Mouse (Mus musculus): Measurements from ENCODE around the gene Tmem120b. TPM values are rescaled to one million over a fixed set of nuclear protein-coding genes. Genes with fewer than 3 reads are reported as not detected.

The Tmem120b gene
- polyA plus RNA-seq, 1 experiment = 10.4 TPM

DNA sequence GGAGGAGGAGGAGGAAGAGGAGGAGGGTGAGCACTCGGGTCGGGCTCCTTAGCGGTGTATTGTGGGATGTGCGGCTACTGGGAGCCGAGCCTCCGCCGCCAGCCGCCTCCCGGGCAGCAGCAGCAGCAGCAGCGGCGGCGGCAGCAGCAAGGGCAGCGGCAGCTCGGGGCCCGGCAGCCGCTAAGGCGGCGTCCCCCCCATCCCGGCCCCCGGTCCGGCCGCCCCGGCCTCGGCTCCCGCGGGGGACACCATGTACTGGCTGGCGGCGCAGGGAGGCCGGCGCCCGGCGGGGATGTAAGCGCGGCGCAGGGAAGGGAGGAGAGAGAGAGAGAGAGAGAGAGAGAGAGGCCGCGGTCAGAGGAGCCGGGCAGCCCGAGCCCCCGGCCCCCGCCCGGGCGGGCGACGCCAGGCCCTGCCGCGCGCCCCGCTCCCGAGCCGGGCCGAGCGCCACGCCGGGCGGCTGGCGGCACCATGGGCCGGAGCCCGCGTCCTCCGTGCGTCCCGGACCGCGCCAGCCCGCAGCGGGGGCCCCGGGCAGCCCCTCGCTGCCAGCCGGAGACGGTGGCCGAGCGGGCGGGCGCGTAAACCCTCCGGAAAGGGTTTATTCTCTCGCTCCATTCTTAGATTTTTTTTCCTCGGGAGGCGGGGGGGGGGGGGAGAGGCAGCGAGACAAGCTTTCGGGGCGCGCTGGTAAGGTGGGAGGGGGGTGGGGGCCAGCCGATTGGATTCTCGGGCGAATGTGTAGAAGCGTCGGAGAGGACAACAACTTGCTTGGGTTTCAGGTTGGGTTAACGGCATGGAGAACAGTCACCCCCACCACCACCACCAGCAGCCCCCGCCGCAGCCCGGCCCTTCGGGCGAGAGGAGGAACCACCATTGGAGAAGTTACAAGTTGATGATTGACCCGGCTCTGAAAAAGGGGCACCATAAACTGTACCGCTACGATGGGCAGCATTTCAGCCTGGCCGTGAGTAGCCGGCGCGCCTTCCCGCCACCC, 74.2 kb downstream of the Tmem120b start, which contains the start of gene Setd1b:
TSS of gene Setd1b (plus strand) at position 33 of the 997 bp plus-strand sequence.
- peaks cover 33% of the 10 kb centered on the region for H3K79me3 ChIP-seq (ENCODE audit: low read depth)
- peaks cover 11% of the 10 kb centered on the region for H3K36me3 ChIP-seq (ENCODE audit: control insufficient read depth, insufficient read depth)
- no peaks in the 10 kb centered on the region for H3K27me3 ChIP-seq (ENCODE audit: control insufficient read depth, insufficient read depth, insufficient read length)
- H3ac ChIP-seq (ENCODE audit: control insufficient read depth, insufficient read length, low read depth) = peak within 1 kb of the TSS; percentile 93
- H3K4me3 ChIP-seq (ENCODE audit: insufficient read depth, poor library complexity, severe bottlenecking) = peak within 1 kb of the TSS; percentile 56
- no peak for TF ChIP-seq FOSL1 (IDR thresholded peaks at IDR 0.05; ENCODE audit: insufficient read depth, low read length, poor library complexity, severe bottlenecking)
- no peak for TF ChIP-seq MYOG (IDR thresholded peaks at IDR 0.05; ENCODE audit: control insufficient read depth, extremely low read depth, insufficient read length)
- no peak for TF ChIP-seq CTCF (IDR thresholded peaks at IDR 0.05; ENCODE audit: control insufficient read depth, insufficient read depth, insufficient read length)
- TF ChIP-seq USF1 (IDR thresholded peaks at IDR 0.05; ENCODE audit: low read depth) = no peak
- TF ChIP-seq MYOD1 (IDR thresholded peaks at IDR 0.05; ENCODE audit: control insufficient read depth, insufficient read length, low read depth) = no peak
- no peak for TF ChIP-seq MAX (IDR thresholded peaks at IDR 0.05)
- TF ChIP-seq CEBPB (IDR thresholded peaks at IDR 0.05; ENCODE audit: low read depth) = no peak
- H3K79me2 ChIP-seq (ENCODE audit: control insufficient read depth, insufficient read depth) = peaks cover 77% of the 10 kb centered on the region

GRCm38 (mm10) chr5:123143251-123143970, 75.2 kb downstream of the Tmem120b start:
- Histone ChIP-seq H3K36me3 (ENCODE audit: control insufficient read depth, insufficient read depth) (peaks cover 19% of the 10 kb centered on the region), H3K4me3 (ENCODE audit: insufficient read depth, poor library complexity, severe bottlenecking) (peak overlapping the region; percentile 56), H3K27me3 (ENCODE audit: control insufficient read depth, insufficient read depth, insufficient read length) (no peaks in the 10 kb centered on the region), H3K79me2 (ENCODE audit: control insufficient read depth, insufficient read depth) (peaks cover 76% of the 10 kb centered on the region), H3K79me3 (ENCODE audit: low read depth) (peaks cover 33% of the 10 kb centered on the region), H3ac (ENCODE audit: control insufficient read depth, insufficient read length, low read depth) (peak overlapping the region; percentile 93)
- no peak for TF ChIP-seq CTCF (IDR thresholded peaks at IDR 0.05; ENCODE audit: control insufficient read depth, insufficient read depth, insufficient read length)
- TF ChIP-seq MYOD1 (IDR thresholded peaks at IDR 0.05; ENCODE audit: control insufficient read depth, insufficient read length, low read depth) = no peak
- TF ChIP-seq MYOG (IDR thresholded peaks at IDR 0.05; ENCODE audit: control insufficient read depth, extremely low read depth, insufficient read length) = no peak
- no peak for TF ChIP-seq USF1 (IDR thresholded peaks at IDR 0.05; ENCODE audit: low read depth)
- no peak for TF ChIP-seq FOSL1 (IDR thresholded peaks at IDR 0.05; ENCODE audit: insufficient read depth, low read length, poor library complexity, severe bottlenecking)
- TF ChIP-seq CEBPB (IDR thresholded peaks at IDR 0.05; ENCODE audit: low read depth) = no peak
- no peak for TF ChIP-seq MAX (IDR thresholded peaks at IDR 0.05)

GRCm38 (mm10) chr5:123143971-123144745, 75.9 kb downstream of the Tmem120b start:
- H3K36me3 ChIP-seq (ENCODE audit: control insufficient read depth, insufficient read depth) = peaks cover 25% of the 10 kb centered on the region
- H3K4me3 ChIP-seq (ENCODE audit: insufficient read depth, poor library complexity, severe bottlenecking) = peak overlapping the region; percentile 56

GRCm38 (mm10) chr5:123144746-123145590, 76.8 kb downstream of the Tmem120b start:
- Histone ChIP-seq H3K79me3 (ENCODE audit: low read depth) (peaks cover 33% of the 10 kb centered on the region), H3K27me3 (ENCODE audit: control insufficient read depth, insufficient read depth, insufficient read length) (no peaks in the 10 kb centered on the region), H3K79me2 (ENCODE audit: control insufficient read depth, insufficient read depth) (peaks cover 79% of the 10 kb centered on the region), H3ac (ENCODE audit: control insufficient read depth, insufficient read length, low read depth) (peak overlapping the region; percentile 19), H3K4me3 (ENCODE audit: insufficient read depth, poor library complexity, severe bottlenecking) (no peak overlapping the region), H3K36me3 (ENCODE audit: control insufficient read depth, insufficient read depth) (peaks cover 26% of the 10 kb centered on the region)
- no peak for TF ChIP-seq USF1 (IDR thresholded peaks at IDR 0.05; ENCODE audit: low read depth)
- no peak for TF ChIP-seq MAX (IDR thresholded peaks at IDR 0.05)
- no peak for TF ChIP-seq MYOD1 (IDR thresholded peaks at IDR 0.05; ENCODE audit: control insufficient read depth, insufficient read length, low read depth)
- TF ChIP-seq FOSL1 (IDR thresholded peaks at IDR 0.05; ENCODE audit: insufficient read depth, low read length, poor library complexity, severe bottlenecking) = no peak
- TF ChIP-seq MYOG (IDR thresholded peaks at IDR 0.05; ENCODE audit: control insufficient read depth, extremely low read depth, insufficient read length) = no peak
- TF ChIP-seq CTCF (IDR thresholded peaks at IDR 0.05; ENCODE audit: control insufficient read depth, insufficient read depth, insufficient read length) = no peak
- no peak for TF ChIP-seq CEBPB (IDR thresholded peaks at IDR 0.05; ENCODE audit: low read depth)

More at GRCm38 (mm10) chr5:123143971-123144745, 75.9 kb downstream of the Tmem120b start:
- H3K79me2 ChIP-seq (ENCODE audit: control insufficient read depth, insufficient read depth) = peaks cover 79% of the 10 kb centered on the region
- H3K27me3 ChIP-seq (ENCODE audit: control insufficient read depth, insufficient read depth, insufficient read length) = no peaks in the 10 kb centered on the region
- TF ChIP-seq MYOG (IDR thresholded peaks at IDR 0.05; ENCODE audit: control insufficient read depth, extremely low read depth, insufficient read length) = no peak
- no peak for TF ChIP-seq FOSL1 (IDR thresholded peaks at IDR 0.05; ENCODE audit: insufficient read depth, low read length, poor library complexity, severe bottlenecking)
- TF ChIP-seq CEBPB (IDR thresholded peaks at IDR 0.05; ENCODE audit: low read depth) = no peak
- TF ChIP-seq CTCF (IDR thresholded peaks at IDR 0.05; ENCODE audit: control insufficient read depth, insufficient read depth, insufficient read length) = no peak
- no peak for TF ChIP-seq MAX (IDR thresholded peaks at IDR 0.05)
- TF ChIP-seq MYOD1 (IDR thresholded peaks at IDR 0.05; ENCODE audit: control insufficient read depth, insufficient read length, low read depth) = no peak
- TF ChIP-seq USF1 (IDR thresholded peaks at IDR 0.05; ENCODE audit: low read depth) = no peak
- peaks cover 38% of the 10 kb centered on the region for H3K79me3 ChIP-seq (ENCODE audit: low read depth)
- peak overlapping the region; percentile 27 for H3ac ChIP-seq (ENCODE audit: control insufficient read depth, insufficient read length, low read depth)
